8 mouse cellular contexts compared by ENCODE assay signal in the genomic region with DNA sequence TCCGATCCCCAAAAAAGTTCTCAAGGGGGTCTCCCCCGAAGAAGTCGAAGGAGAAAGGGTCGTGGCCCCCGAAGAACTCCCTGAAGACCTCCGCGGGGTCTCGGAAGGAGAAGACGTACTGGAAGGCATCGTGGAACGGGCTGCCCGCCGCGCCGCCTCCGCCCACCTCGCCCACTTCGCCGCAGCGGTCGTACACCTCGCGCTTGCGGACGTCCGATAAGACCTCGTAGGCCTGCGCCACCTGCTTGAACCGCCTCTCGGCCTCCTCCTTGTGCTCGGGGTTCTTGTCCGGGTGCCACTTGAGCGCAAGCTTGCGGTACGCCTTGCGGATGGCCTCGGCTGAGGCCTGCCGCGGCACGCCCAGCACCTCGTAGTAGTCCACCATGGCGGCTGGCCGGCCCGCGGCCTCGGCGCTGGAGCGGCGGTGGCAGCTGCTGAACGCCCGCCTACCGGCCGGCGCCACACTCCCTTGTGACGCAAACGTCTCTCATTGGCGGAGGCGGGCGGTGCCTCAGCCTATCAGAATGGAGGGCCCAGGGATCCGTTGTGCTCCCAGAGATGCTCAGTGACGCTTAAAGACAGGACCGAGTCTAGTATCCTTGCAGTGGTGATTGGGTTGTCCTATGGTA. TPM values are rescaled to one million over a fixed set of nuclear protein-coding genes. Genes with fewer than 3 reads are reported as not detected.
DNase-seq lines count a peak whose midpoint lies in the region; ATAC-seq and TF ChIP-seq lines count a peak whose summit lies in the region.

Gene Dnajb3 (minus strand): TSS at position 489 of the 629 bp plus-strand sequence.

- peaks cover 1% of the 10 kb centered on the region for H3K4me1 ChIP-seq in ES-Bruce4 (ENCODE audit: control insufficient read depth, insufficient read depth, low read length)
- 0 out of 2 replicates have a peak, but pooled peaks cover 3% of the 10 kb centered on the region for H3K4me1 ChIP-seq in forebrain, embryonic 11.5 days (replicated peaks; ENCODE audit: control insufficient read depth, insufficient read depth, low read length)
- H3K4me1 ChIP-seq in lung, embryonic 14.5 days (ENCODE audit: insufficient read depth): no peaks in the 10 kb centered on the region

- peak; percentile 100 for ATAC-seq in forebrain, embryonic 11.5 days (replicated peaks; ENCODE audit: low FRiP score)
- ATAC-seq in hematopoietic stem cell, adult 5-6 weeks (replicated peaks in 1 of 2; ENCODE audit: insufficient read depth in 1 of 2, low FRiP score in 2 of 2, low TSS enrichment in 1 of 2, low read depth in 1 of 2, poor library complexity in 2 of 2, severe bottlenecking in 2 of 2): peak; percentile 65 to 80
- peak; percentile 99 for ATAC-seq in lung, embryonic 14.5 days (ENCODE audit: insufficient read depth)

- H3K27ac ChIP-seq in ES-Bruce4 (ENCODE audit: insufficient read depth, low read length): no peak within 1 kb of the TSS
- no peak within 1 kb of the TSS for H3K27ac ChIP-seq in forebrain, embryonic 11.5 days (ENCODE audit: low read depth, low read length)
- no peak within 1 kb of the TSS for H3K27ac ChIP-seq in lung, embryonic 14.5 days (ENCODE audit: low read depth)

- peak; percentile 77 for DNase-seq in c-Kit-positive CD71-positive TER-119-positive erythroid progenitor cells, embryonic 14.5 days (ENCODE audit: low spot score)
- DNase-seq in forebrain, embryonic 11.5 days (ENCODE audit: low spot score): peak; percentile 91
- peak; percentile 89 for DNase-seq in layer of hippocampus, adult 9-11 months
- peak; percentile 90 for DNase-seq in lung, embryonic 14.5 days
- DNase-seq in retina, embryonic 14.5 days (ENCODE audit: low spot score): peak; percentile 82
- DNase-seq in thymus, postnatal 14 days: peak; percentile 88

- WGBS in forebrain, embryonic 11.5 days: 6% methylated on average over 58 of the region's 62 CpGs
- 4% methylated on average over 62 of the region's 62 CpGs for WGBS in lung, embryonic 14.5 days

- H3K4me3 ChIP-seq in ES-Bruce4 (ENCODE audit: low read depth, low read length): peak within 1 kb of the TSS; percentile 72
- H3K4me3 ChIP-seq in forebrain, embryonic 11.5 days (ENCODE audit: low read depth, low read length): peak within 1 kb of the TSS; percentile 42
- H3K4me3 ChIP-seq in lung, embryonic 14.5 days (ENCODE audit: low read depth, low read length): peak within 1 kb of the TSS; percentile 44

- TF ChIP-seq POLR2A in ES-Bruce4 (IDR thresholded peaks at IDR 0.05; ENCODE audit: insufficient read depth, low read length): peak; percentile 25

- H3K4me2 ChIP-seq in forebrain, embryonic 11.5 days (ENCODE audit: low read depth, low read length, severe bottlenecking): peak within 1 kb of the TSS; percentile 72
- H3K4me2 ChIP-seq in lung, embryonic 14.5 days: peak within 1 kb of the TSS; percentile 81

- H3K9me3 ChIP-seq in ES-Bruce4 (replicated peaks; ENCODE audit: control insufficient read depth, insufficient read depth, low read length, poor library complexity, severe bottlenecking): peaks cover 9% of the 10 kb centered on the region; the same call in 1 of the 2 replicates
- H3K9me3 ChIP-seq in forebrain, embryonic 11.5 days (ENCODE audit: control insufficient read depth, low read length): peaks cover 9% of the 10 kb centered on the region; the same call in 1 of the 2 replicates
- peaks cover 9% of the 10 kb centered on the region; the same call in 1 of the 2 replicates for H3K9me3 ChIP-seq in lung, embryonic 14.5 days (ENCODE audit: low read depth, low read length)

- TF ChIP-seq EP300 in ES-Bruce4 (IDR thresholded peaks at IDR 0.05; ENCODE audit: insufficient read depth, low read depth, low read length): no peak

- peak within 1 kb of the TSS; percentile 41 for H3K9ac ChIP-seq in ES-Bruce4 (ENCODE audit: low read depth, poor library complexity, severe bottlenecking)
- peak within 1 kb of the TSS; percentile 75 for H3K9ac ChIP-seq in forebrain, embryonic 11.5 days (ENCODE audit: low read length)
- peak within 1 kb of the TSS; percentile 64 for H3K9ac ChIP-seq in lung, embryonic 14.5 days

- TF ChIP-seq CTCF in ES-Bruce4 (IDR thresholded peaks at IDR 0.05; ENCODE audit: low read depth, low read length): no peak
- TF ChIP-seq CTCF in lung, embryonic 14.5 days (IDR thresholded peaks at IDR 0.05; ENCODE audit: low read depth): no peak

- no peaks in the 10 kb centered on the region for H3K36me3 ChIP-seq in ES-Bruce4 (ENCODE audit: control insufficient read depth, insufficient read depth, low read length, poor library complexity, severe bottlenecking)
- no peaks in the 10 kb centered on the region for H3K36me3 ChIP-seq in forebrain, embryonic 11.5 days (ENCODE audit: control insufficient read depth, insufficient read depth, low read length)
- no peaks in the 10 kb centered on the region for H3K36me3 ChIP-seq in lung, embryonic 14.5 days (ENCODE audit: insufficient read depth)

- peaks cover 10% of the 10 kb centered on the region for H3K27me3 ChIP-seq in ES-Bruce4 (ENCODE audit: control insufficient read depth, insufficient read depth, low read length, poor library complexity, severe bottlenecking)
- no peaks in the 10 kb centered on the region for H3K27me3 ChIP-seq in forebrain, embryonic 11.5 days (ENCODE audit: control insufficient read depth, insufficient read depth, low read length)
- no peaks in the 10 kb centered on the region for H3K27me3 ChIP-seq in lung, embryonic 14.5 days (ENCODE audit: insufficient read depth, low read length)

RNA-seq across cellular contexts. Expression of gene Dnajb3, which starts in this region (rescaled TPM):
- 0.85 and 1.2 TPM in 2 replicates for polyA plus RNA-seq in ES-Bruce4 (2011; ENCODE audit: insufficient read depth, insufficient read length, low read depth, missing spikeins)
- 11.5 and 12.5 TPM in 2 replicates for polyA plus RNA-seq in forebrain, embryonic 11.5 days (2014; fragmentation: Nextera tagmentation; extraction: Ambion mirVana)
- 0.25 TPM in 1 of 2 replicates, not detected in the other for total RNA-seq in hematopoietic stem cell, adult 5-6 weeks (2017)
- 6.2 and 8.2 TPM in 2 replicates for polyA plus RNA-seq in lung, embryonic 14.5 days (2014; fragmentation: Nextera tagmentation; extraction: Ambion mirVana)

Comparison
In these comparisons a context has a peak if more than half of its experiments do, and no peak if none do; other contexts are left out.
1. Peak in ATAC-seq in hematopoietic stem cell, adult 5-6 weeks; RNA of the gene not detected or under 1 TPM.